Mouse (Mus musculus) intestine, postnatal 0 days (tissue): ENCODE results near the gene St5. TPM values are rescaled to one million over a fixed set of nuclear protein-coding genes. Genes with fewer than 3 reads are reported as not detected.

Experiments
- ATAC-seq: fragments of 200-750 bp; cut with Nextera tagmentation; 2 replicates; pipeline ENCODE4 v1.8.0; 2017; ENCODE audit warnings: mild to moderate bottlenecking, moderate TSS enrichment, moderate library complexity
- H3K27ac ChIP-seq: fragments of 300-500 bp; sonication (generic); 2 replicates; pipeline ENCODE4 v1.5.1; 2014; ENCODE audit warnings: mild to moderate bottlenecking, low read depth, low read length, moderate library complexity
- H3K27me3 ChIP-seq: fragments of 300-500 bp; sonication (generic); replicated peaks from 2 replicates; pipeline ENCODE4 v1.6.1; 2014; ENCODE audit warnings: low read length, mixed read lengths; ENCODE audit not compliant: control insufficient read depth, insufficient read depth
- H3K36me3 ChIP-seq: fragments of 300-500 bp; sonication (generic); 2 replicates; pipeline ENCODE4 v1.6.1; 2014; ENCODE audit warnings: mild to moderate bottlenecking, moderate library complexity; ENCODE audit not compliant: control insufficient read depth, insufficient read depth
- H3K4me1 ChIP-seq: fragments of 300-500 bp; sonication (generic); replicated peaks from 2 replicates; pipeline ENCODE4 v1.6.1; 2014; ENCODE audit warnings: antibody characterized with exemption, low read length, mixed read lengths; ENCODE audit not compliant: control insufficient read depth, insufficient read depth
- H3K4me2 ChIP-seq: fragments of 300-500 bp; sonication (generic); replicated peaks from 2 replicates; pipeline ENCODE4 v1.6.1; 2014; ENCODE audit warnings: low read depth, mild to moderate bottlenecking, moderate library complexity
- H3K4me3 ChIP-seq: fragments of 300-500 bp; sonication (generic); 2 replicates; pipeline ENCODE4 v1.5.1; 2014; ENCODE audit warnings: low read depth, low read length
- H3K9ac ChIP-seq: fragments of 300-500 bp; sonication (generic); 2 replicates; pipeline ENCODE4 v1.6.1; 2014; ENCODE audit warnings: mild to moderate bottlenecking, low read depth, low read length
- H3K9me3 ChIP-seq: fragments of 300-500 bp; sonication (generic); 2 replicates; pipeline ENCODE4 v1.6.1; 2016; ENCODE audit warnings: mixed run types; ENCODE audit not compliant: control insufficient read depth
- CTCF ChIP-seq: sonication (generic); IDR thresholded peaks from 2 replicates; pipeline ENCODE4 v1.5.1; 2016; ENCODE audit warnings: low read depth, mild to moderate bottlenecking, control low read depth, antibody characterized with exemption, moderate library complexity
- WGBS: fragments of 180-500 bp; shearing (Covaris S2); extraction: QIAGEN DNeasy Blood & Tissue Kit; methylation state at CpG from one replicate; pipeline ENCODE4 v1.1.7; 2014; 5-methylcytosine and 5-hydroxymethylcytosine counted together
- polyA plus RNA-seq: library from polyadenylated mRNA; unstranded; fragments of >200 nt; fragmentation: Nextera tagmentation; extraction: Ambion mirVana; gene quantifications from 2 replicates; pipeline ENCODE4 v1.2.1, GENCODE M21; 2015

Gene St5
- polyA plus RNA-seq, 1 experiment from 2014 or later = 46.7 TPM

GRCm38 (mm10) chr7:109722618-109723017 is 19.2 kb upstream of the St5 start:
- no peaks in the 10 kb centered on the region for H3K9me3 ChIP-seq
- no peak overlapping the region for H3K4me3 ChIP-seq
- no peaks in the 10 kb centered on the region for H3K4me1 ChIP-seq
- no peak for ATAC-seq
- H3K27ac ChIP-seq = no peak overlapping the region
- no peaks in the 10 kb centered on the region for H3K36me3 ChIP-seq
- 97% methylated on average over 2 of the region's 2 CpGs for WGBS
- H3K4me2 ChIP-seq = no peak overlapping the region
- H3K9ac ChIP-seq = no peak overlapping the region
- TF ChIP-seq CTCF = peak; percentile 47
- no peaks in the 10 kb centered on the region for H3K27me3 ChIP-seq

- H3K27ac ChIP-seq = no peak overlapping the region
- no peak for ATAC-seq
- H3K4me3 ChIP-seq = no peak overlapping the region
- no peaks in the 10 kb centered on the region for H3K36me3 ChIP-seq
- H3K9ac ChIP-seq = no peak overlapping the region
- no peaks in the 10 kb centered on the region for H3K27me3 ChIP-seq
- WGBS = 65% methylated on average over 9 of the region's 9 CpGs
- H3K4me2 ChIP-seq = no peak overlapping the region
- TF ChIP-seq CTCF = peak; percentile 71
- H3K4me1 ChIP-seq = no peaks in the 10 kb centered on the region
- H3K9me3 ChIP-seq = no peaks in the 10 kb centered on the region
Observed at GRCm38 (mm10) chr7:109719286-109719685, 15.9 kb upstream of the St5 start.

DNA sequence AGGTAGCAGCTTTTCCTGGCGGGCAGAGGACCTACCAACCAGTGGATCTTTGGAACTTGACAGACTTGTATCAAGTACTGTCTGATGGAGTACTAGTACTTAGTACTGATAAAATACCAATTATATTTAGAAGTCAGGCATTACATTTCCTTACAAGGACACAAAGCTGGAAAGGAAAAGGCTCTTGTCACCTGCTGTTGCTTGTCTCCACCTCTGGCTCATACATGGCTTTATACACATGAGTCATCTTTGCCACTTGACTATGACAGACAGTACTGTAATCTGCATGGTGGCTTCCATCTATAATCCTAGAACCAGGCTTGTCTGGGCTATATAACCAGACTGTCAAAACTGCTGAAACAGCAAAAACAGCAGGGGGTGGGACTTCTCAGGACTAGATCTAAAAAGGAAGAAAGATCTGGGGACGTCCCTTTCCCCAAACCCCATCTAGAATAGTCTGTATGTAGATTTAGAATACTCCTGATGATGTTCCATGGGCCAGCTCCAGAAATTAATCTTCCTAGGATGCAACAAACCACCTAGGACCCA is 10.1 kb upstream of the St5 start:
- TF ChIP-seq CTCF = no peak
- no peak overlapping the region for H3K27ac ChIP-seq
- no peaks in the 10 kb centered on the region for H3K4me1 ChIP-seq
- ATAC-seq = no peak
- no peaks in the 10 kb centered on the region for H3K9me3 ChIP-seq
- WGBS = 84% methylated on average over 2 of the region's 2 CpGs
- no peak overlapping the region for H3K4me2 ChIP-seq
- no peaks in the 10 kb centered on the region for H3K27me3 ChIP-seq
- no peak overlapping the region for H3K4me3 ChIP-seq
- no peak overlapping the region for H3K9ac ChIP-seq
- peaks cover 35% of the 10 kb centered on the region; the same call in 1 of the 2 replicates for H3K36me3 ChIP-seq

- WGBS = 93% methylated on average over 7 of the region's 7 CpGs
- Histone ChIP-seq H3K27ac (no peak overlapping the region), H3K9me3 (no peaks in the 10 kb centered on the region), H3K4me2 (no peak overlapping the region), H3K4me1 (no peaks in the 10 kb centered on the region), H3K36me3 (peaks cover 44% of the 10 kb centered on the region; the same call in 1 of the 2 replicates), H3K9ac (no peak overlapping the region), H3K27me3 (no peaks in the 10 kb centered on the region), H3K4me3 (no peak overlapping the region)
- no peak for ATAC-seq
- no peak for TF ChIP-seq CTCF
Observed at GRCm38 (mm10) chr7:109712198-109712597, 8.8 kb upstream of the St5 start.

GRCm38 (mm10) chr7:109710069-109710468 is 6.7 kb upstream of the St5 start:
- Histone ChIP-seq H3K36me3 (peaks cover 44% of the 10 kb centered on the region; the same call in 1 of the 2 replicates), H3K27ac (no peak overlapping the region), H3K4me3 (no peak overlapping the region), H3K4me2 (no peak overlapping the region), H3K4me1 (no peaks in the 10 kb centered on the region), H3K9ac (no peak overlapping the region), H3K9me3 (no peaks in the 10 kb centered on the region), H3K27me3 (no peaks in the 10 kb centered on the region)
- no peak for ATAC-seq
- TF ChIP-seq CTCF = no peak
- 13% methylated on average over 1 of the region's 1 CpGs for WGBS

DNA sequence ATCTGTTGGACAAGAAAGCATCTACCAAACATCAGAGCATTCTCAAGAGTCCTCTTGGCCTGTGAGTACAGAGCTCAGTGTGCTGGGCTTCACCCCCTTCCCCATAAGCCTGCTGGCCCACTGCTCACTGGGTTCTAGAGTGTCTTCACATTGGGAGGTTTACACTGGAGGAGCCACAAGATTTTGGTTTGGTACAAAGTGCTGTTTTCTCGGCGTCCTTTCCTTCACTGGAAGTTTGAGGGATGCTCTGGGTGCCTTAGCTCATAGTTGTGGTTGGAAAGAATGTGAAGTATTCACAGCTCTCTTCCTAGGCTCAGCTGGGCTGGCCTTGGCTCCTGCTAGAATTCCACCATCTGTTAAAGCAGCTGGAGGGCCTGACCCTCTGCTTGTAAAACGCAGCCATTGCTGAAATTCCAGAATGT is 5.6 kb upstream of the St5 start:
- Histone ChIP-seq H3K4me3 (no peak overlapping the region), H3K4me2 (no peak overlapping the region), H3K36me3 (peaks cover 44% of the 10 kb centered on the region; the same call in 1 of the 2 replicates), H3K9me3 (no peaks in the 10 kb centered on the region), H3K9ac (no peak overlapping the region), H3K4me1 (no peaks in the 10 kb centered on the region), H3K27me3 (no peaks in the 10 kb centered on the region), H3K27ac (no peak overlapping the region)
- 38% methylated on average over 3 of the region's 3 CpGs for WGBS
- no peak for TF ChIP-seq CTCF
- ATAC-seq = no peak
